Mouse (Mus musculus) c-Kit-positive CD71-negative TER-119-negative erythroid progenitor cells, embryonic 14.5 days (primary cell): Measurements from ENCODE around the gene Ubtd2.
"Not testable (repeated sequence)": the region's sequence is repeated elsewhere in the genome, so short reads cannot be mapped to it uniquely, and the experiment has no call there.

Experiments
- DNase-seq: peaks from one replicate; pipeline ENCODE4 v3.0.0-alpha.2; 2013; ENCODE audit warnings: low read depth

Ubtd2 gene

GRCm38 (mm10) chr11:32464282-32464681 is 9.1 kb downstream of the Ubtd2 start:
- no peak for DNase-seq

- no peak for DNase-seq
Measured at GRCm38 (mm10) chr11:32471925-32472324, 16.8 kb downstream of the Ubtd2 start.

DNA sequence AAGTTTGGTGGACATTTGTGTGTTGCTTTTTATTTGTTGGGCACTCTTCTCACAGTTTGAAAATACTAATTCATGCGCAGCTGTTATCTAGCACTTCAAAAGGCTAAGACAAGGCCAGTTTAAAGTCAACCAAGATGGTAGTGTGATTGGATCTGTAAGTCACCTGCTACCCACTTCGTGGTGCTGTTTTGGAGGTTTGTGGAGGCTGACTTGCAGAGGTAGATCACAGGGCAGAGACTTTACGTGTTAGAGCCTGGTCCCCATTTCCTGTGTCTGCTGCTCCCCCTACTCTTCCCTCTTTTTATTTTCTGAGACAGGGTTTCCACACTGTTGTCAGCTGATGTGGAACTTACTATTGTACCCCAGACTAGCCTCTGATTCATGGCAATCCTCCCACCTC is 19.6 kb downstream of the Ubtd2 start:
- DNase-seq: no peak

GRCm38 (mm10) chr11:32475487-32476236 is 20.5 kb downstream of the Ubtd2 start:
- DNase-seq: no peak

DNA sequence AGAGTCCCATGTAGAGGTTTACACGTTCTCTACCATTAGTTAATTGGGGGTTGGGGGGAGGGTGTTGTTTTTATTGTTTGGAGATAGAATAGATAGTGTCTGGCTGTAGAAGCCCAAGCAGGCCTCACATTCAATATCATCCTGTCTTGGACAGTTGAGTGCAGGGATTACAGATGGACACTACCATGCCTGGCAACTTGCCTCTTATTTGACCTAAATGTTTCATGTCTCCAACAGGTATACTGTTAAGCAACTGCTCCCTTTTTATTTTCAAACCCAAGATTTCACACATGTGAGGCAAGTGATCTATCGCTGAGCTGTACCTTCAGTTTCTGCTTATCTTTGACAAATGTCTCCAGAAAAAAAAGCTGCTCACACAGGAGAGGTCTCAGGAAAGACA is 26.4 kb downstream of the Ubtd2 start:
- no peak for DNase-seq

- DNase-seq: no peak
Measured at GRCm38 (mm10) chr11:32485290-32485689, 30.1 kb downstream of the Ubtd2 start.

GRCm38 (mm10) chr11:32486621-32487020 is 31.5 kb downstream of the Ubtd2 start:
- no peak for DNase-seq

GRCm38 (mm10) chr11:32487501-32487900 is 32.3 kb downstream of the Ubtd2 start:
- no peak for DNase-seq

- DNase-seq: no peak
Measured at GRCm38 (mm10) chr11:32488344-32488743, 33.2 kb downstream of the Ubtd2 start.

DNA sequence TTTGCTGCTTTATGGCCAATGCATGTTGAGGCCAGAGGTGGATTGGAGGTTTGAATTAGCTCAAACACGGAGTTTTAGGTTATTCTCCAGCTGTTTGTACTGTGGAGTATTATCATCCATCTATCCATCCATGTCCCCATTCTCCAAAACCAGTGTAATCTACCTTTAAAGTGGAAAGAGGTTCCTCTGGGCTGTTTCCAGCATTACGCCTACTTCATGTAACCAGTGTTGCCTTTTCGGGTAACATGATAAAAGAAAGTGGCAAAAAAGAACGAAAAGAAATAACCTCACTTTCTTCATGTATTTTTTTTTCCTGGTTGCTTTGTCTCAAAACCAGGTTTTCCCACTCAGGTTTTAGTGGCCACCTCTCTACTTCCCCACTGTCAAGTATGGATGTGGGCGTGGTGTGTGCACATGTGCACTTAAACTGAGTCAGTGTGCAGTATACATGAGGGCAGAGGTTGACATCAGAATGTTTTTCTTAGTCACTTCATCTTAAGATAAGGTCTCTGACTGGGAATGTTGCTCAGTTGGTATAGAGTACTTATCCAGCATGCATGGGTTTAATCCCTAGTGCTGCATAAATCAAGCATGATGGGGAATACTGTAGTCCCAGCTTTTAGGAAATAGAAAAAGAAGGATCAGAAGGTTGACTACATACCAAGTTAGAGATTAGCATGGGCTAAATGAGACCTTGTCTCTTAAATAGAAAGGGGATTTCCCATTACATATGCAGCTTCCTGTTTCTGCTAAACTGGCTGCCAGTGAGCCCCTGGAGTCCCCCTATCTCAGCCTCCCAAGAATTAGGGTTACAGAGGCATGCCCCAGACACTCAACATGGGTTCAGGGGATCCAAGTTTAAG is 33.9 kb downstream of the Ubtd2 start:
- peak; percentile 29 for DNase-seq

GRCm38 (mm10) chr11:32491079-32491478 is 35.9 kb downstream of the Ubtd2 start:
- DNase-seq: no peak

GRCm38 (mm10) chr11:32493312-32493711 is 38.1 kb downstream of the Ubtd2 start:
- DNase-seq: no peak

DNA sequence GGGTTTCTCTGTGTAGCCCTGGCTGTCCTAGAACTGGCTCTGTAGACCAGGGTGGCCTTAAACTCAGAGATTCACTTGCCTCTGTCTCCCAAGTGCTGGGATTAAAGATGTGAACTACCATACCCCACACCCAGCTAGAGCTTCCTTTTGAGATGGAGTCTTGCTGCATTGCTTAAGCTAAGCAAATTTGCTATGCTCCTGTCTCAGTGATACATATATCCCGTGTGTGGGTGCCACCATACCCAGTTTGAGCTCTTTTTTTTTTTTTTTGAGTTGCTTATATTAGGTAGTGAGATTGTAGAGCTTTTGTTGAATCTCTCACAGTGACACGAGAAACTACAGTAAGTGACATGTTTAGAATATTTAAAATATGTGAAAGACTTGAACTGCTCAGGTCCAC is 40.1 kb downstream of the Ubtd2 start:
- DNase-seq: no peak

GRCm38 (mm10) chr11:32498757-32499535 is 43.8 kb downstream of the Ubtd2 start:
- DNase-seq: no peak

GRCm38 (mm10) chr11:32499931-32500330 is 44.8 kb downstream of the Ubtd2 start:
- no peak for DNase-seq

DNA sequence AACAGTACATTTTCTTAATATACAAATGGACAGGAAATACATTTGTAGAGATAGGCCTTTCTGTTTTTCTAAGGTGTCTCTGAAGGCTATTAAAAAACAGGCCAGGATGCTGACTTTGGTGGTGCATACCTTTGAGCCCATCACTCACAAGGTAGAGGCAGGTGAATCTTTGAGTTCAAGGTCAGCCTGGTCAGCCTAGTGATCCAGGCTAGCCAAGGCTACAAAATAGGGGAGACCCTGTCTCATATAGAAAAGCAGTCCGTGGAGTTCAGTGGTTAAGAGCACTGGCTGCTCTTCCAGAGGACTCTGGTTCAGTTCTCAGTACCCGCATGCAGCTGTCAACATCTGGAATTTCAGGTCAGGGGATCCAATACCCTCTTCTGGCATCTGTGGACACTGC is 48.5 kb downstream of the Ubtd2 start:
- DNase-seq: no peak

DNA sequence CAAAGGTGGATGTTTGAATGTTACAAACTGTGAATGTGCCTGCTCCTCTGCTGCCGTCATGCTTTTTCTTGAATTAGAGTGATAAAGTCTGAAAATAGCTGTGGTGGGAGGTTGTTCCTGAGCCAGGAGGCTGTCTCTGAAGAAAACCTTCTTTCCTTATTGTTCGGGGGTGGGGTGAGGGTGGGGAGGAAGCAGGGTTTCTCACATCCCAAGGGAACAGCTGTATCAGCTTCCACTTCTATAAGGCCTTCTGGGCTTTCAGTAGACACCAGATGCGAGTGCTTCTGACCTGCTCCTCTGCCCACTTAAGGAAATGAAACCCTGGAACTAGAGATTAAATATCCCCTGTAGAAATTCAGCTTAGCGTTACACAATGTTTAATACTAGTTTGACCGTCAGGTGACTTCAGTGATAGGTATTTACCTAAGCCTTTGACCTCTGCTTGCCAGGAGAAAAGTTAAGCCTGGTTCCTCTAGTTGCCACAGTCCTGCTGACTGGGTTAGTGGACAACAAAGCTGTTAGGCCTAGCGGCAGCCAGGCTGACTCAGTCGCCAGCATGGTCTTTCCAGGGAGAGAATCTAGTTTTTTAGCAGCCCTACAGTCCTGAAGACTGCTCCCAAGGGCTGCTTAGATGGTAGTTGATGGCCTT is 50.0 kb downstream of the Ubtd2 start:
- no peak for DNase-seq

- no peak for DNase-seq
Measured at GRCm38 (mm10) chr11:32510930-32511329, 55.8 kb downstream of the Ubtd2 start.

DNA sequence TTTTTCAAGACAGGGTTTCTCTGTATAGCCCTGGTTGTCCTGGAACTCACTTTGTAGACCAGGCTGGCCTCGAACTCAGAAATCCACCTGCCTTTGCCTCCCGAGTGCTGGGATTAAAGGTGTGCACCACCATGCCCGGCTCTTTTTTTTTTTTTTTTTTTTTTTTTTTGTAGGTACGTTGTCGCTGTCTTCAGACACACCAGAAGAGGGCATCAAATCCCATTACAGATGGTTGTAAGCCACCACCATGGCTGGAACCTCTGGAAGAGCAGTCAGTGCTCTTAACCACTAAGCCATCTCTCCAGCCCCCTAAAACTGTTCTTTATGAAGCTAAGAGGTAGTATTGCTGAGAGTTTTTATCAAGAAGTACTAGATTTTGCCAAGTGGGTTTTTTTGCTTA is 59.7 kb downstream of the Ubtd2 start:
- DNase-seq: not testable (repeated sequence)

GRCm38 (mm10) chr11:32516091-32516490 is 60.9 kb downstream of the Ubtd2 start:
- no peak for DNase-seq

DNA sequence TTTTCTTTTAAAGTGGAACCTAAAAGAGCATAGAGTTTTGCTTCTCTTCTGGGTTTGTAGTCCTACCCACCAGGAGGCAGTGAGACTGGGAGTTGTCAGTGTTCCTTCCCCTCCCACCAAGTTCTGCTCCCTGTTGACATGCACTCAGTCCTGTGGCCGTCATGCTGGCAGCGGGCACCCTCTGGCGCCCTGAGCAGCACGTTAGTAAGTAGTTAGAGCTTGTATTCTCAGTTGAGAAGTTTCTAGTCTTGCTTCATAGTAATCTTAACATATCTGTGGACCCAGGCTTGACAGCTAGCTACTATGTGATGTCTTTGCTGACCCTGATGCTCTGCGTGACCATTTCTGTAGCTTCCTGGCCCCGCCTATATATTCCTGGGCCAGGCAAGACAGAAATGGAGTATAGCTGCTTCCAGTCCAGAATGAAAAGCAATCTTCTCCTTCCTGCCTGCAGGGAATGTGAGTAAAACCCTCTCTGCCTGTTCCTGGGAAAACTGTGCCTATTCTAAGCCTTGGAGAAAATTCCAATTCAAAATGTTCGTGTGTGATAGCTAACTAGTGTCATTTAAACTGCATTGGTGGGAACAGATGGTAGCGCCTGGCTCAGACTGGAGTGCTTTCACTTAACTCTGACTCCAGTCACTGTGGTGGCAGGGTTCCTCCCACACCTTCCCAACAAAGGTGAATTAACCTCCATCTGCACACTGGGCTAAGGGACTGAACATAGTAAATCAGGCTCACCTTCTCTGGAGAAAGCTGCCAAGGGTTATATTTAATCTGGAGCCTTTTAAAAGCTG is 61.9 kb downstream of the Ubtd2 start:
- DNase-seq: no peak
